Mouse (Mus musculus) C2C12 (cell line): Measurements from ENCODE around the gene Gm14406. TPM values are rescaled to one million over a fixed set of nuclear protein-coding genes. Genes with fewer than 3 reads are reported as not detected.

Experiments
- H3K27me3 ChIP-seq: one replicate; pipeline ENCODE4 v1.6.1; 2011; ENCODE audit not compliant: control insufficient read depth, insufficient read depth, insufficient read length
- H3K36me3 ChIP-seq: one replicate; pipeline ENCODE4 v1.6.1; 2011; ENCODE audit not compliant: control insufficient read depth, insufficient read depth
- H3K4me3 ChIP-seq: one replicate; pipeline ENCODE4 v1.5.1; 2011; ENCODE audit warnings: mild to moderate bottlenecking, control low read depth; ENCODE audit not compliant: poor library complexity, insufficient read depth, severe bottlenecking
- H3K79me2 ChIP-seq: one replicate; pipeline ENCODE4 v1.6.1; 2011; ENCODE audit not compliant: control insufficient read depth, insufficient read depth
- H3K79me3 ChIP-seq: one replicate; pipeline ENCODE4 v1.6.1; 2011; ENCODE audit warnings: low read depth, control low read depth
- H3ac ChIP-seq: one replicate; pipeline ENCODE3; 2011; ENCODE audit warnings: low read depth; ENCODE audit not compliant: control insufficient read depth, insufficient read length
- CEBPB ChIP-seq: IDR thresholded peaks from one replicate; pipeline ENCODE4 v1.6.1; 2011; ENCODE audit warnings: low read depth, mild to moderate bottlenecking, control low read depth, moderate library complexity
- CTCF ChIP-seq: IDR thresholded peaks from one replicate; pipeline ENCODE4 v1.5.1; 2011; ENCODE audit not compliant: control insufficient read depth, insufficient read depth, insufficient read length
- FOSL1 ChIP-seq: IDR thresholded peaks from one replicate; pipeline ENCODE4 v1.8.0; 2011; ENCODE audit warnings: mild to moderate bottlenecking, low read length; ENCODE audit not compliant: poor library complexity, insufficient read depth, severe bottlenecking
- MAX ChIP-seq: IDR thresholded peaks from one replicate; pipeline ENCODE4 v1.6.1; 2011; ENCODE audit warnings: mild to moderate bottlenecking, control low read depth
- MYOD1 ChIP-seq: IDR thresholded peaks from one replicate; pipeline ENCODE4 v1.6.1; 2011; ENCODE audit warnings: low read depth; ENCODE audit not compliant: control insufficient read depth, insufficient read length
- MYOG ChIP-seq: IDR thresholded peaks from one replicate; pipeline ENCODE4 v1.6.1; 2011; ENCODE audit not compliant: control insufficient read depth, insufficient read length; ENCODE audit errors: extremely low read depth
- USF1 ChIP-seq: IDR thresholded peaks from one replicate; pipeline ENCODE4 v1.6.1; 2011; ENCODE audit warnings: low read depth, mild to moderate bottlenecking, control low read depth, moderate library complexity
- polyA plus RNA-seq: library from polyadenylated mRNA; unstranded; fragments of >200 nt; fragmentation: generic; extraction: Trizol; gene quantifications from one replicate; pipeline ENCODE4 v1.2.1, GENCODE M21; 2012; ENCODE audit warnings: missing spikeins

Gm14406 gene
- polyA plus RNA-seq, 1 experiment: not detected

- H3K27me3 ChIP-seq: no peaks in the 10 kb centered on the region
- H3K79me2 ChIP-seq: no peaks in the 10 kb centered on the region
- H3K79me3 ChIP-seq: no peaks in the 10 kb centered on the region
- H3K36me3 ChIP-seq: no peaks in the 10 kb centered on the region
- no peak overlapping the region for H3ac ChIP-seq
- TF ChIP-seq CTCF (no peak), MYOG (no peak), USF1 (no peak), CEBPB (no peak), MYOD1 (no peak), FOSL1 (no peak), MAX (no peak)
- no peak overlapping the region for H3K4me3 ChIP-seq
Measured at GRCm38 (mm10) chr2:177523061-177523460, 54.9 kb downstream of the Gm14406 start.

DNA sequence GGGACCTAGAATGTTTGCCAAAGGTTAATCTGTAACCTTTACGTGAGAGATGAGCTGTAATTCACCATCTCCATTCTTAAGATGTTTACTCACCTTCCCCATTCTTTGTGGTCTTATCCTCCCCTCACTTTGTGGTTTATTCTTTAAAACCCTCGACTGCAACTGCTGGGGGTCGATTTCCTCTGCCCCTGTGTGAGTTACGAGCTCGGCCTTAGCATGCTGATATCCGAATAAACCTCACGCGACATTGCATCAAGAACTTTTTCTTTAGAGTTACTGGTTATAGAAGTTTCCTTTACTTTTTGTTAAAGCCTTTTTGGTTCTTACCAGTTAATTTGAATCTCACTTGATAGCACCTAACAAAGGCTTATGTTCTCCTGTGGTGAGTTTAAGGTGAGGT, 58.0 kb downstream of the Gm14406 start:
- Histone ChIP-seq H3K36me3 (no peaks in the 10 kb centered on the region), H3K27me3 (no peaks in the 10 kb centered on the region)

More for the DNA sequence above, 58.0 kb downstream of the Gm14406 start:
- H3K79me3 ChIP-seq: no peaks in the 10 kb centered on the region
- no peak overlapping the region for H3ac ChIP-seq
- H3K79me2 ChIP-seq: no peaks in the 10 kb centered on the region
- no peak overlapping the region for H3K4me3 ChIP-seq
- TF ChIP-seq CEBPB (no peak), MYOG (no peak), FOSL1 (no peak), MAX (no peak), MYOD1 (no peak), USF1 (no peak), CTCF (no peak)

Other genes with a start within 250 kb of the Gm14406 start
- 1.1 TPM for gene Gm14418, start 179.9 kb downstream of the Gm14406 start, polyA plus RNA-seq
- gene Zfp970, start 113.5 kb downstream of the Gm14406 start, polyA plus RNA-seq: 0.90 TPM
- gene Gm14403, start 80.0 kb downstream of the Gm14406 start, polyA plus RNA-seq: 0.91 TPM
- gene Gm14322, start 181.1 kb upstream of the Gm14406 start, polyA plus RNA-seq: 2.8 TPM